Mouse (Mus musculus): ENCODE measurements around the gene Ube2z. TPM values are rescaled to one million over a fixed set of nuclear protein-coding genes. Genes with fewer than 3 reads are reported as not detected.

The Ube2z gene
- polyA plus RNA-seq, 1 experiment = 47.9 TPM

DNA sequence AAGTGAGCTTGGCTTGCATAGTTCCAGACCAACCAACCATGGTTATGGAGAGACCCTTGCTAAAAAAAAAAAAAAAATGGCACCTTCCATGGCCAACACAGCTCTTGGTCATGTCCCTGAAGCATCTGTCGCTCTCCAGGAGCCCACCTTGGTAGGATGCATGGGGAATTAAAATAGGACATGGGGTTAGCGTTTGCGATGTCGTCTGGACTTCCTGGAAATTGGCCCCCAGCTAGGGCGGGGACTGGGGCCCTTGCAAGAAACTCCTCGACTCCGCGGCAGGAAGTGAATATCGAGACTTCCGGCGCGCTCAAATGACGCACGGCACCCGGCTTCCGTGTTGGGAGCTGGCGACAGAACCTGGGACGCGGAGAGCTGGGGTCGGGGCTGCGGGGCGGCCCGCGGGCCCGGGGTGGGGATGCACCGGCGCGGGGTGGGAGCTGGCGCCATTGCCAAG is 30.6 kb downstream of the Ube2z start, which contains the start of gene Snf8:
Snf8 (plus strand) TSS at position 290 of the 457 bp plus-strand sequence.
- 2% methylated on average over 29 of the region's 29 CpGs for WGBS
- TF ChIP-seq POLR2A (IDR thresholded peaks at IDR 0.05; ENCODE audit: control insufficient read depth, extremely low read depth, insufficient read depth, low read length, poor library complexity) (peak; percentile 38; the same call in 1 of the 2 replicates), CTCF (IDR thresholded peaks at IDR 0.05; ENCODE audit: borderline replicate concordance, control insufficient read depth, extremely low read depth, insufficient read depth, low read length, poor library complexity) (0 out of 2 replicates have a peak, but pooled peaks have one; percentile 27)
- Histone ChIP-seq H3K4me3 (ENCODE audit: control insufficient read depth, insufficient read depth, low read length) (peak within 1 kb of the TSS; percentile 74), H3K36me3 (ENCODE audit: control insufficient read depth, insufficient read depth, low read length) (peaks cover 6% of the 10 kb centered on the region), H3K27ac (ENCODE audit: control insufficient read depth, insufficient read depth, low read length) (no peak within 1 kb of the TSS; the same call in 1 of the 2 replicates), H3K4me1 (replicated peaks; ENCODE audit: control insufficient read depth, insufficient read depth, low read length) (peaks cover 8% of the 10 kb centered on the region), H3K27me3 (ENCODE audit: control insufficient read depth, insufficient read depth, low read length) (no peaks in the 10 kb centered on the region)
- peak; percentile 94 for DNase-seq

DNA sequence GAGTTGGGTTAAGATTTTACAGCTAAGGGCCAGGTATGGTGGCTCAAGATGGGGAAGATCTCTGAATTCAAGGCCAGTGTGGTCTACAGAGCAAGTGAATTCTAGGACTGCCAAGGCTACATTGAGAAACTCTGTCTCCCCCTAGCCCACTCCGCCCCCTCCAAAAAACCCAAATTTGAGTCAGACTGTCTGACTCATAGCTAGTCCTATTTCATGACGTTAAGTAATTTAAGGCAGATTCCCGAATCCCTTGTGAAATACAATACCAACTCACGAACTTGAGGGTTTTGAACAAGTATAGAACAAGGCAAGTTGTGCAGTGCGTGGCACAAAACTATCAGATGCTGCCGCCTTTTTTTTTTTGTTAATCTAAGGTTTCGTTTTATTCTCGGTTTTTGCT is 31.1 kb downstream of the Ube2z start:
- Histone ChIP-seq H3K36me3 (ENCODE audit: control insufficient read depth, insufficient read depth, low read length) (peaks cover 3% of the 10 kb centered on the region), H3K27ac (ENCODE audit: control insufficient read depth, insufficient read depth, low read length) (no peak overlapping the region), H3K4me3 (ENCODE audit: control insufficient read depth, insufficient read depth, low read length) (no peak overlapping the region), H3K4me1 (replicated peaks; ENCODE audit: control insufficient read depth, insufficient read depth, low read length) (peaks cover 8% of the 10 kb centered on the region), H3K27me3 (ENCODE audit: control insufficient read depth, insufficient read depth, low read length) (no peaks in the 10 kb centered on the region)
- DNase-seq = no peak
- TF ChIP-seq POLR2A (IDR thresholded peaks at IDR 0.05; ENCODE audit: control insufficient read depth, extremely low read depth, insufficient read depth, low read length, poor library complexity) (no peak), CTCF (IDR thresholded peaks at IDR 0.05; ENCODE audit: borderline replicate concordance, control insufficient read depth, extremely low read depth, insufficient read depth, low read length, poor library complexity) (no peak)
- 59% methylated on average over 8 of the region's 8 CpGs for WGBS

DNA sequence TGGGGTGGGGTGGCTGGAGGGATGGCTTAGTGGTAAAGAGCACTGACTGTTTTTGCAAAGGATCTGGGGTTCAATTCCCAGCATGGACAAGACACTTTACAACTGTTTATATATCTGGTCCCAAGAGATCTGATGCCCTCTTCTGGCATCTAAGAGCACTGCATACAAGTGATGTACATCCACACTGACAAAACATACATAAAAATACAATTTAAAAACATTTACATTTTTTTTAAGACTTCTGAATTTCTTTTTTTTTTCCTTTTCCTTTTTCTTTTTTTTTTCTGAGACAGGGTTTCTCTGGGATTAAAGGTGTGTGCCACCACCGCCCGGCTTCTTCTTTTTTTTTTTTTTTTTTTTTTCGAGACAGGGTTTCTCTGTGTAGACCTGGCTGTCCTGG is 31.9 kb downstream of the Ube2z start:
- Histone ChIP-seq H3K27ac (ENCODE audit: control insufficient read depth, insufficient read depth, low read length) (no peak overlapping the region), H3K27me3 (ENCODE audit: control insufficient read depth, insufficient read depth, low read length) (no peaks in the 10 kb centered on the region), H3K4me3 (ENCODE audit: control insufficient read depth, insufficient read depth, low read length) (no peak overlapping the region), H3K36me3 (ENCODE audit: control insufficient read depth, insufficient read depth, low read length) (no peaks in the 10 kb centered on the region), H3K4me1 (replicated peaks; ENCODE audit: control insufficient read depth, insufficient read depth, low read length) (peaks cover 8% of the 10 kb centered on the region)
- TF ChIP-seq CTCF (IDR thresholded peaks at IDR 0.05; ENCODE audit: borderline replicate concordance, control insufficient read depth, extremely low read depth, insufficient read depth, low read length, poor library complexity) (no peak), POLR2A (IDR thresholded peaks at IDR 0.05; ENCODE audit: control insufficient read depth, extremely low read depth, insufficient read depth, low read length, poor library complexity) (no peak)
- no peak for DNase-seq
- 100% methylated on average over 2 of the region's 3 CpGs for WGBS

DNA sequence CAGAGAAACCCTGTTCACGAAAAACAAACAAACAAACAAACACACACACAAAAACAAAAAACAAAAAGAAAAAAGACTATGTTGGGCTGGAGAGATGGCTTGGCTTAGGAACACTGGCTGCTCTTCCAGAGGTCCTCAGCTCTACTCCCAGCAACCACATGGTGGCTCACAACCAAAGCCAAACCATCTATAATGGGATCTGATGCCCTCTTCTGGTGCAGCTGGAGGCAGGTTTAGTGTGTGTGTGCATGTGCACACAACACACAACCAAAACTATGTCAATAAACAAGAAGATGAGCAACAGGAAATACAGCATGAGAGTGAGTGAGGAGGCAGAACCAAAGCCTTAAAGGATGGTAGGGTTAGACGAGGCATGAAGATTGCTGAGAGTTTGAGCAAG is 33.5 kb downstream of the Ube2z start:
- Histone ChIP-seq H3K36me3 (ENCODE audit: control insufficient read depth, insufficient read depth, low read length) (no peaks in the 10 kb centered on the region), H3K27me3 (ENCODE audit: control insufficient read depth, insufficient read depth, low read length) (no peaks in the 10 kb centered on the region), H3K27ac (ENCODE audit: control insufficient read depth, insufficient read depth, low read length) (no peak overlapping the region), H3K4me1 (replicated peaks; ENCODE audit: control insufficient read depth, insufficient read depth, low read length) (peaks cover 8% of the 10 kb centered on the region), H3K4me3 (ENCODE audit: control insufficient read depth, insufficient read depth, low read length) (no peak overlapping the region)
- TF ChIP-seq POLR2A (IDR thresholded peaks at IDR 0.05; ENCODE audit: control insufficient read depth, extremely low read depth, insufficient read depth, low read length, poor library complexity) (no peak), CTCF (IDR thresholded peaks at IDR 0.05; ENCODE audit: borderline replicate concordance, control insufficient read depth, extremely low read depth, insufficient read depth, low read length, poor library complexity) (no peak)
- DNase-seq = no peak
- 90% methylated on average over 2 of the region's 2 CpGs for WGBS

DNA sequence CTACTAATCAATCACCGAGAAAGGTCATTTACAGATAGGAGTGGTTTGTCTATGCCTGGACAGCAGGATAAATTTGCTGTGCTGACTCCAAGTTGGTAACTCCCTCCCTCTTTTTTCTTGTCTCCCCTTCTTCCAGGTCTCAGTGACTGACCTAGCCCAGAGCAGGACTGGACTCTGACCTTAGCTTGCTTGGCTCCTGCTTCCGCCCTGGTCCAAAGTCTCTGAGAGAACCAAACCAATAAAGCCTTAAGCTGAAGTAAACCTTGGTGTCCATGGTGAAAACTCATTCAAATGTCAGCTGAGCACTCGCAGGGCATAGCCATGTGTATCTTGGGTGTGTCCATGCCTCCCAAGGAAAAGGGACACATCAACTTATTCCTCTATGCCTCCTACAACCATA is 34.6 kb downstream of the Ube2z start:
- Histone ChIP-seq H3K4me3 (ENCODE audit: control insufficient read depth, insufficient read depth, low read length) (no peak overlapping the region), H3K36me3 (ENCODE audit: control insufficient read depth, insufficient read depth, low read length) (no peaks in the 10 kb centered on the region), H3K27me3 (ENCODE audit: control insufficient read depth, insufficient read depth, low read length) (no peaks in the 10 kb centered on the region), H3K27ac (ENCODE audit: control insufficient read depth, insufficient read depth, low read length) (no peak overlapping the region), H3K4me1 (replicated peaks; ENCODE audit: control insufficient read depth, insufficient read depth, low read length) (peaks cover 6% of the 10 kb centered on the region)
- DNase-seq = no peak
- TF ChIP-seq CTCF (IDR thresholded peaks at IDR 0.05; ENCODE audit: borderline replicate concordance, control insufficient read depth, extremely low read depth, insufficient read depth, low read length, poor library complexity) (no peak), POLR2A (IDR thresholded peaks at IDR 0.05; ENCODE audit: control insufficient read depth, extremely low read depth, insufficient read depth, low read length, poor library complexity) (no peak)
- WGBS = 96% methylated on average over 3 of the region's 3 CpGs

DNA sequence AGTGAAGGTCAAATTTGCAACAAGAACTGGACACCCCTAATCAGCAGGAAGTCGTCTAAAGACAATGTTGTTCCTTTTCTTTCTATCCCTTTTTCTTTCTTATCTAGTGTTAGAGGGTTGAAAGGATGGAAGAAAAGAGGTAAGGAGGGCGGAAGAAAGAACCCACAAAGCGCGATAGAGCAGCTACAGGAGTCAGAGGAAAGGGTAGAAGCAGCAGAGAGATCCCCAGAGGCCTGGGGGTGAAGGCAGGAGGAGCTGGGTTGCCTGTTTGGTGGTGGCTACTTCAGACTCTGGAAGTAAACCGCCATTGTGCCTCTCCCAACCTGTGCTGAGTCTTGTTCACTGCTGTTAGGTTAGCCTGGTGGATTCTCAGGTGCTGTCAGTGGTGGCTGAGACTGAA is 37.1 kb downstream of the Ube2z start:
- no peaks in the 10 kb centered on the region for H3K27me3 ChIP-seq (ENCODE audit: control insufficient read depth, insufficient read depth, low read length)
- no peak overlapping the region for H3K27ac ChIP-seq (ENCODE audit: control insufficient read depth, insufficient read depth, low read length)
- TF ChIP-seq POLR2A (IDR thresholded peaks at IDR 0.05; ENCODE audit: control insufficient read depth, extremely low read depth, insufficient read depth, low read length, poor library complexity) (no peak), CTCF (IDR thresholded peaks at IDR 0.05; ENCODE audit: borderline replicate concordance, control insufficient read depth, extremely low read depth, insufficient read depth, low read length, poor library complexity) (no peak)
- H3K4me1 ChIP-seq (replicated peaks; ENCODE audit: control insufficient read depth, insufficient read depth, low read length) = no peaks in the 10 kb centered on the region
- no peak for DNase-seq
- no peak overlapping the region for H3K4me3 ChIP-seq (ENCODE audit: control insufficient read depth, insufficient read depth, low read length)
- H3K36me3 ChIP-seq (ENCODE audit: control insufficient read depth, insufficient read depth, low read length) = no peaks in the 10 kb centered on the region
- WGBS = 59% methylated on average over 5 of the region's 5 CpGs

DNA sequence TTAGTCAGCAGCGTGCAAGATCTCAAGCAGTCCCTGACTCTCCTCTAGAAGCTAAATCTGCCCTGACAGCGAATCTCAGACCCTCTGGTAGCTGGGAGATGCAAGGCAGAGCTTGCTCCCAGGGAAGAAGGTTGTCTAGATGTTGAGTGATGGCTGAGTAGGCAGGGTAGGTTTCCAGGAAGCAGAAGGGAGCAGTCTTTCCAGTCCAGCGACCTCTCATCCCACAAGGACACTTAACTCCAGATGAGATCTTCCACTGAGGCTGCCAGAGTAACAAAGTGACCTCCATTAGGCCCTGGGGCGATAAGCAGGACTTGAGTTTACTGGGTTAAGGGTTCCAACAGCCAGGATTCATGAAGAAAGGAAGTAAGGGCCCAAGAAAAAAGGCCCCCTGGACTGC is 44.6 kb downstream of the Ube2z start:
- no peak overlapping the region for H3K4me3 ChIP-seq (ENCODE audit: control insufficient read depth, insufficient read depth, low read length)

More for the DNA sequence above, 44.6 kb downstream of the Ube2z start:
- 71% methylated on average over 4 of the region's 4 CpGs for WGBS
- DNase-seq = no peak
- Histone ChIP-seq H3K27ac (ENCODE audit: control insufficient read depth, insufficient read depth, low read length) (no peak overlapping the region), H3K4me1 (replicated peaks; ENCODE audit: control insufficient read depth, insufficient read depth, low read length) (no peaks in the 10 kb centered on the region), H3K36me3 (ENCODE audit: control insufficient read depth, insufficient read depth, low read length) (no peaks in the 10 kb centered on the region), H3K27me3 (ENCODE audit: control insufficient read depth, insufficient read depth, low read length) (no peaks in the 10 kb centered on the region)
- TF ChIP-seq CTCF (IDR thresholded peaks at IDR 0.05; ENCODE audit: borderline replicate concordance, control insufficient read depth, extremely low read depth, insufficient read depth, low read length, poor library complexity) (no peak), POLR2A (IDR thresholded peaks at IDR 0.05; ENCODE audit: control insufficient read depth, extremely low read depth, insufficient read depth, low read length, poor library complexity) (no peak)
